Mouse (Mus musculus) hindbrain, postnatal 0 days (tissue): Measurements from ENCODE around the gene Dpf3. TPM values are rescaled to one million over a fixed set of nuclear protein-coding genes. Genes with fewer than 3 reads are reported as not detected.

Source experiments
- ATAC-seq: fragments of 200-750 bp; cut with Nextera tagmentation; 2 replicates; pipeline ENCODE4 v1.8.0; 2017; ENCODE audit warnings: mild to moderate bottlenecking, moderate TSS enrichment, moderate library complexity
- DNase-seq: peaks from one replicate; pipeline ENCODE4 v3.0.0-alpha.2; 2015; ENCODE audit warnings: low spot score
- H3K27ac ChIP-seq: fragments of 300-500 bp; sonication (generic); 2 replicates; pipeline ENCODE4 v1.5.1; 2014; ENCODE audit warnings: mild to moderate bottlenecking
- H3K27me3 ChIP-seq: fragments of 300-500 bp; sonication (generic); 2 replicates; pipeline ENCODE4 v1.6.1; 2014; ENCODE audit warnings: low read length, mixed read lengths; ENCODE audit not compliant: insufficient read depth
- H3K36me3 ChIP-seq: fragments of 300-500 bp; sonication (generic); 2 replicates; pipeline ENCODE4 v1.6.1; 2014; ENCODE audit warnings: low read length, mixed read lengths; ENCODE audit not compliant: insufficient read depth
- H3K4me1 ChIP-seq: fragments of 300-500 bp; sonication (generic); 2 replicates; pipeline ENCODE4 v1.6.1; 2014; ENCODE audit warnings: antibody characterized with exemption, low read length, mixed read lengths; ENCODE audit not compliant: insufficient read depth
- H3K4me2 ChIP-seq: fragments of 300-500 bp; sonication (generic); 2 replicates; pipeline ENCODE4 v1.6.1; 2014; ENCODE audit warnings: low read depth, mild to moderate bottlenecking, low read length, moderate library complexity, mixed read lengths
- H3K4me3 ChIP-seq: fragments of 300-500 bp; sonication (generic); 2 replicates; pipeline ENCODE4 v1.5.1; 2014; ENCODE audit warnings: low read length
- H3K9ac ChIP-seq: fragments of 300-500 bp; sonication (generic); replicated peaks from 2 replicates; pipeline ENCODE4 v1.6.1; 2014; ENCODE audit warnings: mild to moderate bottlenecking, low read length, moderate library complexity, mixed read lengths
- H3K9me3 ChIP-seq: fragments of 300-500 bp; sonication (generic); 2 replicates; pipeline ENCODE4 v1.6.1; 2016; ENCODE audit warnings: low read length, mixed read lengths
- CTCF ChIP-seq: IDR thresholded peaks from 2 replicates; pipeline ENCODE4 v1.5.1; 2016; ENCODE audit warnings: antibody characterized with exemption, control low read depth, low read depth
- WGBS: fragments of 180-500 bp; shearing (Covaris S2); extraction: QIAGEN DNeasy Blood & Tissue Kit; methylation state at CpG from one replicate; pipeline ENCODE4 v1.1.7; 2014; 5-methylcytosine and 5-hydroxymethylcytosine counted together
- polyA plus RNA-seq: library from polyadenylated mRNA; unstranded; fragments of >200 nt; fragmentation: Nextera tagmentation; extraction: Ambion mirVana; gene quantifications from 2 replicates; pipeline ENCODE4 v1.2.1, GENCODE M21; 2015
- total RNA-seq: library from RNA; depleted of rRNA; stranded (reverse); fragments of >200 nt; gene quantifications from 2 replicates; pipeline ENCODE4 v1.2.3, GENCODE M21; 2014

Gene Dpf3
- total and polyA plus RNA-seq, 2 experiments from 2014 or later: 19.8 to 38.9 TPM

- Histone ChIP-seq H3K9ac (no peak overlapping the region), H3K36me3 (no peaks in the 10 kb centered on the region), H3K9me3 (no peaks in the 10 kb centered on the region; the same call in 1 of the 2 replicates), H3K27ac (no peak overlapping the region), H3K4me3 (no peak overlapping the region), H3K4me2 (no peak overlapping the region), H3K4me1 (no peaks in the 10 kb centered on the region), H3K27me3 (no peaks in the 10 kb centered on the region)
- no peak for ATAC-seq
- DNase-seq: no peak
- WGBS: 87% methylated on average over 1 of the region's 1 CpGs
- TF ChIP-seq CTCF: no peak
These were observed 120.0 kb downstream of the Dpf3 start for GRCm38 (mm10) chr12:83367486-83367885.

- 72% methylated on average over 3 of the region's 3 CpGs for WGBS
- Histone ChIP-seq H3K4me2 (no peak overlapping the region), H3K4me1 (no peaks in the 10 kb centered on the region), H3K9me3 (no peaks in the 10 kb centered on the region; the same call in 1 of the 2 replicates), H3K9ac (no peak overlapping the region), H3K27me3 (no peaks in the 10 kb centered on the region), H3K4me3 (no peak overlapping the region), H3K36me3 (no peaks in the 10 kb centered on the region), H3K27ac (no peak overlapping the region)
- DNase-seq (no peak), ATAC-seq (no peak)
- 0 out of 2 replicates have a peak, but pooled peaks have one; percentile 7 for TF ChIP-seq CTCF
These were observed 122.7 kb downstream of the Dpf3 start for GRCm38 (mm10) chr12:83364771-83365170.

GRCm38 (mm10) chr12:83361801-83362200 is 125.7 kb downstream of the Dpf3 start:
- WGBS: 39% methylated on average over 3 of the region's 3 CpGs
- H3K27ac ChIP-seq: no peak overlapping the region
- no peak for TF ChIP-seq CTCF
- DNase-seq (no peak), ATAC-seq (no peak)
- no peak overlapping the region for H3K9ac ChIP-seq
- H3K9me3 ChIP-seq: no peaks in the 10 kb centered on the region; the same call in 1 of the 2 replicates
- no peaks in the 10 kb centered on the region for H3K36me3 ChIP-seq
- no peak overlapping the region for H3K4me2 ChIP-seq
- no peaks in the 10 kb centered on the region for H3K27me3 ChIP-seq
- H3K4me1 ChIP-seq: no peaks in the 10 kb centered on the region
- H3K4me3 ChIP-seq: no peak overlapping the region

GRCm38 (mm10) chr12:83352640-83353039 is 134.9 kb downstream of the Dpf3 start:
- Histone ChIP-seq H3K27ac (no peak overlapping the region), H3K4me2 (no peak overlapping the region), H3K9ac (no peak overlapping the region), H3K9me3 (no peaks in the 10 kb centered on the region), H3K36me3 (no peaks in the 10 kb centered on the region), H3K27me3 (no peaks in the 10 kb centered on the region), H3K4me3 (no peak overlapping the region), H3K4me1 (no peaks in the 10 kb centered on the region)
- no peak for DNase-seq
- no peak for ATAC-seq
- no peak for TF ChIP-seq CTCF
- WGBS: 88% methylated on average over 6 of the region's 6 CpGs

GRCm38 (mm10) chr12:83349736-83350135 is 137.8 kb downstream of the Dpf3 start:
- Histone ChIP-seq H3K27me3 (no peaks in the 10 kb centered on the region), H3K27ac (no peak overlapping the region), H3K4me2 (no peak overlapping the region), H3K4me1 (no peaks in the 10 kb centered on the region), H3K9ac (no peak overlapping the region), H3K4me3 (no peak overlapping the region), H3K9me3 (no peaks in the 10 kb centered on the region), H3K36me3 (no peaks in the 10 kb centered on the region)
- ATAC-seq (no peak), DNase-seq (no peak)
- WGBS: 80% methylated on average over 5 of the region's 5 CpGs
- TF ChIP-seq CTCF: no peak

- Histone ChIP-seq H3K4me3 (no peak overlapping the region), H3K27me3 (no peaks in the 10 kb centered on the region), H3K4me2 (no peak overlapping the region), H3K36me3 (no peaks in the 10 kb centered on the region), H3K9ac (no peak overlapping the region), H3K4me1 (no peaks in the 10 kb centered on the region), H3K27ac (no peak overlapping the region), H3K9me3 (no peaks in the 10 kb centered on the region)
- no peak for ATAC-seq
- WGBS: 80% methylated on average over 3 of the region's 3 CpGs
- TF ChIP-seq CTCF: no peak
- no peak for DNase-seq
These were observed 139.3 kb downstream of the Dpf3 start for GRCm38 (mm10) chr12:83348246-83348645.

GRCm38 (mm10) chr12:83342875-83343185 is 144.7 kb downstream of the Dpf3 start:
- DNase-seq (peak; percentile 68), ATAC-seq (no peak)
- Histone ChIP-seq H3K27me3 (no peaks in the 10 kb centered on the region), H3K27ac (peak overlapping the region; percentile 76), H3K36me3 (no peaks in the 10 kb centered on the region), H3K9ac (no peak overlapping the region; the same call in 1 of the 2 replicates), H3K9me3 (no peaks in the 10 kb centered on the region), H3K4me2 (no peak overlapping the region), H3K4me3 (no peak overlapping the region), H3K4me1 (peaks cover 20% of the 10 kb centered on the region)
- TF ChIP-seq CTCF: no peak
- WGBS: 33% methylated on average over 4 of the region's 4 CpGs
